Mouse (Mus musculus): Measurements from ENCODE around the gene Plod2. TPM values are rescaled to one million over a fixed set of nuclear protein-coding genes. Genes with fewer than 3 reads are reported as not detected.

The Plod2 gene
- polyA plus RNA-seq, 1 experiment: 19.4 TPM

DNA sequence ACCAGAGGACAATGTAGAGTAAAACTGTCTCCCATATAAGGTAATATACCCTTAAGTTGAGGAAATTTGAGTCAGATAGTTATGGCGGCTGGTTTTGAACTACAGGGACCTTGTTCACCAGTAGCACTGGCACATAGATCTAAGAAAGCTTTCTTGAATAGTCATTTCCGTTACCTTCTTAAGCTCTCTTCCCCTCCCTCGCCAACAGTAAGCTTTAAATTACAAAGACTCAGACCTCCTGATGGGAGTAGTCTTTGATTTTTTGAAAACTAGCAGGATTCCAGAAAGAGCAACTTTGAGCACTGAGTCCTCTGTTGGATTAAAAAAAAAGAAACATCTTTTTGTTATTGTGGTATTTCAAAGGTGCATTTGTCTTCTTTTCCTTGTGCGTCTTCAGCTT, 61.5 kb downstream of the Plod2 start:
- TF ChIP-seq CTCF (IDR thresholded peaks at IDR 0.05; ENCODE audit: borderline replicate concordance, extremely low read depth, insufficient read depth, insufficient read length) (no peak), POLR2A (IDR thresholded peaks at IDR 0.05; ENCODE audit: borderline replicate concordance, extremely low read depth, insufficient read depth, insufficient read length, poor library complexity, severe bottlenecking) (no peak)
- DNase-seq (ENCODE audit: low read depth): no peak

DNA sequence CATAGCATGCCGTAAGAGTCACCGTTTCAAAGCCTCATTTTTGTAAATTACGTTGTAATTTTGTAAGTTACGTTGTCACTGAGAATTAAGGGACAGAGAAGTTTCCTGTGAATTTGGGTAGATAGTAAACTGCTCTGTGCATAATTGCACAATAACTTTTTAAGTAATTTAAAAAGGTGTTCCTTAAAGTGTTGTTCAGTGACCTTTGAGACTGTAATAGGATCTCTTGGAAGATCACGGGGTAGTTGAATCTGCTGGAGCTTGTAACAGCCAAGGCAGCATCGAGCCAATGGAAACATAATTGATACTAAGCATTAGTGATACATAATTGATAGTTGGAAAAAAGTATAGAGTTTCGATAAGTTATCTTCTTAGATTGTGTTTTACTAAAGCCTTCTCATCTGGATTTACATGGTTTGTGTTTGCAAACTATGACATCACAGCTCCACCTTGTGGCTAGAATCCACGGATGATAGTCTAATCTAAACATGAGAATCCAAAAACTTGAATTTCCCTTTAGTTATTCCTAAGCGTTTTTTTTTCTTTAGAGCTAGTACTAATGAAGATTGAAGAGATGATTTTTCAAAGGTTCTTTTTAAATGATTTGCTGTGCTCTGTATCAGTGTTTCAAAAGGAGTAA, 68.7 kb downstream of the Plod2 start:
- TF ChIP-seq CTCF (IDR thresholded peaks at IDR 0.05; ENCODE audit: borderline replicate concordance, extremely low read depth, insufficient read depth, insufficient read length) (0 out of 2 replicates have a peak, but pooled peaks have one; percentile 11), POLR2A (IDR thresholded peaks at IDR 0.05; ENCODE audit: borderline replicate concordance, extremely low read depth, insufficient read depth, insufficient read length, poor library complexity, severe bottlenecking) (no peak)
- peak; percentile 81 for DNase-seq (ENCODE audit: low read depth)

DNA sequence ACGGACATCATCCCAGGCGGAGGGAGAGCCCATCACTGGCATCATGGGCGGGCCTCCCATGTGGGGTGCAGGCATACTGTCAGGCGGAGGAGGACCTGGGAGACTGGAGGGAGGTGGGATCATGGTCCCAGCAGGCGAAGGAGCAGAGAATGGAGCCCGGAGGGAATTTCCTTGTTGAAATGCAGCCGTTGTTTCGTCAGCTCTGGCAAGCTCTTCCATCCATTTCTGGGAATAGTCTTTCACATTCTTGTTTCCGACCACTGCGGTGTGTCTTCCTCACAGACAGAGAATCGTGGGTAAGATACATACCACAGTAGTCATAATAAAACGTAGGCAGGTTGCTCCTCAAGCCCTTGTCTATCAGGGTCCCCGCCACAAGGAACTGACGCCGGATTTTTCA, 70.6 kb downstream of the Plod2 start:
- no peak for DNase-seq (ENCODE audit: low read depth)
- TF ChIP-seq CTCF (IDR thresholded peaks at IDR 0.05; ENCODE audit: borderline replicate concordance, extremely low read depth, insufficient read depth, insufficient read length) (no peak), POLR2A (IDR thresholded peaks at IDR 0.05; ENCODE audit: borderline replicate concordance, extremely low read depth, insufficient read depth, insufficient read length, poor library complexity, severe bottlenecking) (no peak)

DNA sequence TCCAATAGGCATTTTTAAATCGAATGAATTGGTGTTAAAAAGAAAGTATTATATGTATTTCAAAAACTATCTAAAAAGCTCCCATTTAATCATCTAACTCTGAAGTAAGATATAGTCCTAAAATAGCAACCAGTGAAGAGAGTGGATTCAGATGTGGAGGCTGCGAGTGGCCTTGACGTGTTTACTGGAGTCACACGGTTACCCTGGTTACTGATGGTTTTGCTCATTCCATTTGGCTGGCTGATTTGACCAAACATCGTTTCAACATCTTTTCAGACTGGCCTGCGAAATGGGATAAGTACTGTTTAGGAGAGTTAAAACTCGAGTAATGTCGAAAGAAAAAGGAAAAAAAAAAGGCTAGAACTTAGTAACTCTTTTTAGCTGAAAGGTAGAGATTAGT, 71.2 kb downstream of the Plod2 start:
- DNase-seq (ENCODE audit: low read depth): no peak
- TF ChIP-seq CTCF (IDR thresholded peaks at IDR 0.05; ENCODE audit: borderline replicate concordance, extremely low read depth, insufficient read depth, insufficient read length) (no peak), POLR2A (IDR thresholded peaks at IDR 0.05; ENCODE audit: borderline replicate concordance, extremely low read depth, insufficient read depth, insufficient read length, poor library complexity, severe bottlenecking) (no peak)

DNA sequence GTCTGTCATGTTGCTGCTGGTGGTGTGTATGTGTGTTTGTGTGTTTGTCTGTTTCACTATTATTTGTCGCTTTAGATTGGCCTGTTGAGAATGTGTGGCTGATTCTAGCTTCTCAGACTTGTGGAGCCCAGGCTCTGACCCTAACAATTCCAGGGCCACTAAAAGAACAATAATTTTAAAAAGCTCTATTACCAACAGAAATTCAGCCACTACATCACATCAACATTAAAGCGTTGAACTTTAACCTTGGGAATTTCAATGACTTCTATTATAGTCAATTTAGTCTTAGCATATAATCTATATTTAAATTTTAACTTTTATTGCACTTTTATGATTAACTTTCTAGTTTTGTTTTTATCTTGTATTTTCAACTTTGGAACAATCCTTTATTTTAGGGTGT, 74.4 kb downstream of the Plod2 start:
- TF ChIP-seq POLR2A (IDR thresholded peaks at IDR 0.05; ENCODE audit: borderline replicate concordance, extremely low read depth, insufficient read depth, insufficient read length, poor library complexity, severe bottlenecking) (no peak), CTCF (IDR thresholded peaks at IDR 0.05; ENCODE audit: borderline replicate concordance, extremely low read depth, insufficient read depth, insufficient read length) (no peak)
- no peak for DNase-seq (ENCODE audit: low read depth)

DNA sequence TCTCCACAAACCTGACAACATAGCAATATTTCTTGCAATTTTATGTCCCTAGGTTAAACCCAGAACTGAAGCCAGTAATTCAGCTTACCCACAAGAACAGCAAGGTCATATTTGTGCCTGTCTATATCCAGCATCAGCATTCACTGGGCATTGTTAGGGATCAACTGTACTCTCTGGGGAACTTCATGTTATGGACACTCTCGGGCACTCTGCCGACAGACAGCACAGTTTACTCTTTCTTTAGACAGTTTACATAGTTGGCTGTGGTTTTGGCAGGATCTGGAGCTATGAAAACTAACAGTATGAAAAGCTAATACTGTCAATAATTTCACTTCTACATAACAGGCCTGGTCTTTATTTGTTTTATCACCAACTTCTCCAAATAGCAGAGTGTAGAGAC, 75.4 kb downstream of the Plod2 start:
- no peak for TF ChIP-seq POLR2A (IDR thresholded peaks at IDR 0.05; ENCODE audit: borderline replicate concordance, extremely low read depth, insufficient read depth, insufficient read length, poor library complexity, severe bottlenecking)
- TF ChIP-seq CTCF (IDR thresholded peaks at IDR 0.05; ENCODE audit: borderline replicate concordance, extremely low read depth, insufficient read depth, insufficient read length): no peak
- DNase-seq (ENCODE audit: low read depth): no peak

DNA sequence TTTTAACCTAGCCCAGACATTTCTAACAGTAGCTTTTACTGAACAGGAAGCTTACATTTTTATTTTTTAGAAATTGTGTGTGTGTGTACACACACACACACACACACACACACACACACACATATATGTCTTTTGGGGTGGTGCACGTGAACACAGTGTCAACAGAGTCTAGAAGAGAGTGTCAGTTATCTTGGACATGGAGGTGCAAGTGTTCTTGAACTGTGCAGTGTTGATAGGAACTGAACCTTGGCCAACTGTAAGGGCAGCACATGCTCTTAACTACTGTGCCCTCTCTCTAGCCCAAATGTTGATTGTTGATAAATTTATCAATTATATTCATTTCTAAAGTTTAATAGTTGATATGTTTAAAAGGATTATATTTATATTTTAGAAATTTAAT, 78.1 kb downstream of the Plod2 start:
- TF ChIP-seq CTCF (IDR thresholded peaks at IDR 0.05; ENCODE audit: borderline replicate concordance, extremely low read depth, insufficient read depth, insufficient read length) (no peak), POLR2A (IDR thresholded peaks at IDR 0.05; ENCODE audit: borderline replicate concordance, extremely low read depth, insufficient read depth, insufficient read length, poor library complexity, severe bottlenecking) (no peak)
- DNase-seq (ENCODE audit: low read depth): no peak

DNA sequence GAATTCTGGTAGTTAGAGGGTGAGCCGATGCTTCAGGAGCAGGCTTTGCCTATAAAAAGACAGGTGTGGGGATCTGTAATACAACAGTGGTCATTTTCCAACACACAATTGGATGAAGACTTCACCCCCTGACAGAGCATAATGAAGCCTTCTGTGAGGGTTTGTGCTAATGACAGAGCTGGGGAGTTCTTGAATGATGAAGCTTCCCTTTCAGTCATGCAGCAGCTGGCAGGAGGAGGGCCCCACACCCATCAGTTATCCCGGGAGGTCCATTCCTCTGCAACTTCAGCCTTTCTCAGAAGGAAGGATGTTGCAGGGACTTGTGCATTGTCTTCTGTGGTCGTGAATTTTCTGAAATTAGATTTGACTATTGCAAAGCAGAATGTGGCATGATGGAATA, 79.2 kb downstream of the Plod2 start:
- TF ChIP-seq POLR2A (IDR thresholded peaks at IDR 0.05; ENCODE audit: borderline replicate concordance, extremely low read depth, insufficient read depth, insufficient read length, poor library complexity, severe bottlenecking) (no peak), CTCF (IDR thresholded peaks at IDR 0.05; ENCODE audit: borderline replicate concordance, extremely low read depth, insufficient read depth, insufficient read length) (no peak)
- no peak for DNase-seq (ENCODE audit: low read depth)

DNA sequence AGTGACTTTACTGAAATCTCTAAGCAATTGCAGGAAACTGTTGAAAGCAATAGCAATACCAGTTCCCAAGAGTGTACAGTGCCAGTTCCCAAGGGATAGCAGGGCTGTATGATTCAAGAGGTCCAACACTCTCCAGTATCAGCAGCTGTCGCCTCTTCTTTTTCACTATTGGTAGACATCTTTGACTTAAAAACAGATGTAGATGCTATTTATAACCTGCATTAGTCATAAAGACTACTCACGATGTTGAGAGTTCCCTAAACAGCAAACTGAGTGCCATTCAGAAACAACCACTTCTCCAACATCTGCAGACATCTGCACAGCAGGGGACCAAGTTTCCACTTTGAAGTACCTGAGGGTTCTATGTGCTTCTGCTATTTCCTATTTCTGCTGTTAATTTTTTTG, 79.9 kb downstream of the Plod2 start:
- no peak for DNase-seq (ENCODE audit: low read depth)
- TF ChIP-seq POLR2A (IDR thresholded peaks at IDR 0.05; ENCODE audit: borderline replicate concordance, extremely low read depth, insufficient read depth, insufficient read length, poor library complexity, severe bottlenecking) (no peak), CTCF (IDR thresholded peaks at IDR 0.05; ENCODE audit: borderline replicate concordance, extremely low read depth, insufficient read depth, insufficient read length) (no peak)

DNA sequence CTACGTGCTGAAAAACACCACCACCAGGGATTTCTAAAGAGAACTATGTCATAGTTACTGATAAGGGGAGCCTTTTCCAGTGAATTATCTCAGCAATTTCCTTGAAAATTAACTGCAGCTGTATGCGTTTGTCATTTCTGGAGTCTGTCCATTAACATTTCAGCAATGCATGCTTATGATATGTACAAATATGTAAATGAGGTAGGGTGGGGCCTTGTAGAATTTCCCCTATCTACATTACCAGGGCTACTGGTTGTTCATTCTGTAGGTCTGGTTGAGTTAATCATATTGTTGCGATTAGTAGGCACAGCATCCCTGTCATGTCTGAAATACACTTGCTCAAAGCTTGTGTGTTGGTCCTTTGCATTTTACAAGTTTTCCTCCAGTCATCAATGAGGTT, 92.8 kb downstream of the Plod2 start:
- TF ChIP-seq POLR2A (IDR thresholded peaks at IDR 0.05; ENCODE audit: borderline replicate concordance, extremely low read depth, insufficient read depth, insufficient read length, poor library complexity, severe bottlenecking) (no peak), CTCF (IDR thresholded peaks at IDR 0.05; ENCODE audit: borderline replicate concordance, extremely low read depth, insufficient read depth, insufficient read length) (no peak)
- DNase-seq (ENCODE audit: low read depth): no peak

DNA sequence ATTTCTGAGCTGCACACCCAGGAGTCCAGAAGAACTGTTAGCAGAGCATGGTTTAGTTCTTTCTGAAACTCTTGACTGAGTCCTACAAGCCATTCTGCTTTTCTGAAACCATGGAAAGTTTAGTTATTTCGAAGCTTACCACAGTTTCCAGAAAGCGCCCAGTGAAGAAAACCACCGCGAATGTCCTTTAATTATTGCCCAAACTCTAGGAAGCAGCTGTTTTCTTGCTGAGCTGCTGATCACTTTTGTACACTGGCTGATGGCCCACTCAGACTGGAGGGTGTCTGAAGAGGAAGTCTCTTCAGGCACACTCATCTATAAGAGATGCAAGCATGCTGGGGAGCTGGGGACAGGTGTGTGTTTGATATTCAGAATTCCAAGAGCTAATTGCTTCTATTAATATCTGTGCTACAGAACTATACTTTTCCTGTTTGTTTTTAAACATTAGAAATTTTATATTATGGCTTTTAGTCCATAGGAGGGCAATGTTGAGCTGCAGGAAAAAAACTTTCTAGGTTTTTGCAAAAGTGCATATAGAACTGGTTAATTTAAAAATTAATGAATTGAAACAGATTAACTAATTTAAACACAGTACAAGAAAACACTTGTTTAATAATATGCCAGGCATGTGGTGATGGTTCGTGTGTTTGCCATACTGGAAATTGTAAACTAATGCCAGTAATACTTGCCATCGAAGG, 97.3 kb downstream of the Plod2 start:
- DNase-seq (ENCODE audit: low read depth): peak; percentile 21
- TF ChIP-seq POLR2A (IDR thresholded peaks at IDR 0.05; ENCODE audit: borderline replicate concordance, extremely low read depth, insufficient read depth, insufficient read length, poor library complexity, severe bottlenecking): no peak
- no peak for TF ChIP-seq CTCF (IDR thresholded peaks at IDR 0.05; ENCODE audit: borderline replicate concordance, extremely low read depth, insufficient read depth, insufficient read length)

DNA sequence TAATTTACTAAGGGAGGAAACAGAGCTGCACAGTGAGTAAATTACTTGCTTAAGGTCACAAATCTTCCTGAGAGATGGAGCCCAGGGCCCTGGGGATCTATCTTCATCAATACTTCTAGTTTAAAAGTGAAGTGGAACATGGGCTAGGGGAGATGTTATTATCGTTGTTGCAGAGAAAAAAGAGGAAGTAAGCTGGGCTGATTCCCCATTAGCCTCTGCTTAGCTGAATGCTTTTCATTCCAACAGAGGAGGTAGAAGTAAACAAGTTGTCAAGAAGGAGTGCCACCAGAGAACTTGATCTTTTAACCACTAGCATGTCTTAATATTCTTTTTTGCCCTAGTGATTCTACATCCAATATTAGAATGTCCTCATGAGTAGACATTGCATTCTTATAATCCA, 99.7 kb downstream of the Plod2 start:
- DNase-seq (ENCODE audit: low read depth): no peak
- TF ChIP-seq CTCF (IDR thresholded peaks at IDR 0.05; ENCODE audit: borderline replicate concordance, extremely low read depth, insufficient read depth, insufficient read length) (no peak), POLR2A (IDR thresholded peaks at IDR 0.05; ENCODE audit: borderline replicate concordance, extremely low read depth, insufficient read depth, insufficient read length, poor library complexity, severe bottlenecking) (no peak)

Other genes starting within 250 kb of the Plod2 start
- gene 1700057G04Rik, start 232.8 kb upstream of the Plod2 start, polyA plus RNA-seq (2012; rRNA removed): not detected in 2 replicates
- gene Plscr4, start 84.8 kb upstream of the Plod2 start, polyA plus RNA-seq (2012; rRNA removed): 0.91 and 1.3 TPM in 2 replicates

All from brain, embryonic 14.5 days (tissue).